Mouse (Mus musculus): ENCODE measurements around the gene Gba2. TPM values are rescaled to one million over a fixed set of nuclear protein-coding genes. Genes with fewer than 3 reads are reported as not detected.
A peak's percentile ranks its signal among the peaks of the same experiment; 100 is the strongest.

Gene Gba2
- 12.7 and 14.4 TPM in 2 replicates for polyA plus RNA-seq (2015; fragmentation: Nextera tagmentation; extraction: Ambion mirVana)

DNA sequence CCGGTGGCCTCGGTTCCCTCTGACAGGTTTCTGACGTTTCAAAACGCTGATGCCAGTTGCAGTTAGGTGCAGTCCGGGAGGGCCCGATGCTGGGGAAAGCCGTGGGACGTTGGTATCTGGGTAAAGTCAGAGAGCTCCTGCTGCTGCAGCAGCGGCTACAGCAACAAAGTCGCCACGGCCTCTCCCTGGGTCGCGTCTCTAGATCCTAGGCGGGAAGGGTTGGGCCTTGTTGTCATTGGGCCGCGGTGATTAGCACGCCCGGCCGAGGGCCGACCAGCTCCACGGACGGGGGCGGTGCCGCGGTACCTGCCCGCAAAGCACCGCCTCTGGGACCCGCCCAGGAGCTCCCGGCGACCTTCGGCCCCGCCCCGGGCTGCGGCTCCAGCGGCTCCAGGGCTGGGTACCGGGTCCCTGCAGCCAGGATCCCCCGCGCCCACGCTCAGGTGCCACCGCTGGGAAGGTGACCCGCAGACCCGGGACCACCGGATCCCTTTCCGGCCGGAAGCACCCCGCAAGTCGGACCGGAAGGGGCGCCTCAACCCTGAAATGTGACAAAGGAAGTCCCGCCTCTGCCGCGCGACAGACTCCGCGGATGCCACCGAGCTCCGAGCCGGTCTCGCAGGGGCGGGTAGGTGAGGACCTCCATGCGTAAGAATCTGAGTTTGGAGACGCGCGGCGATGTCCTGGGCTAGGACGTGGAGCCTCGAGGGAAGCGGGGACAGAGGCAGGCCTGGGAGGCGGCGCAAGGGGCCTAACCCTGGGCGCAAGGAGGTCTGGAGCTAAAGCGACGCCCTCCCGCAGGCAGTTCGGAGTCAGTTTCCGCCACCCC is at the start of gene Gba2, which contains the start of gene Rgp1:
Gene Gba2 (minus strand): TSS at position 498 of the 829 bp plus-strand sequence.
Gene Rgp1 (plus strand): TSS at position 340 of the 829 bp plus-strand sequence.
- Histone ChIP-seq H3K36me3 (ENCODE audit: insufficient read depth, low read length) (peaks cover 22% of the 10 kb centered on the region; the same call in 1 of the 2 replicates), H3K4me2 (replicated peaks; ENCODE audit: low read depth, low read length) (peak within 1 kb of the TSS; percentile 88), H3K4me1 (ENCODE audit: insufficient read depth, low read depth, low read length) (peaks cover 23% of the 10 kb centered on the region; the same call in 1 of the 2 replicates), H3K27ac (ENCODE audit: low read length) (peak within 1 kb of the TSS; percentile 83), H3K4me3 (ENCODE audit: low read depth, low read length) (peak within 1 kb of the TSS; percentile 83), H3K27me3 (replicated peaks; ENCODE audit: insufficient read depth, low read length) (no peaks in the 10 kb centered on the region), H3K9ac (replicated peaks; ENCODE audit: low read depth) (peak within 1 kb of the TSS; percentile 75), H3K9me3 (ENCODE audit: low read length) (no peaks in the 10 kb centered on the region)
- peak; percentile 32 for TF ChIP-seq CTCF (IDR thresholded peaks at IDR 0.05)
- no peak for TF ChIP-seq EP300 (IDR thresholded peaks at IDR 0.05)
- WGBS, result under 1% methylated on average over 74 of the region's 76 CpGs
- DNase-seq (ENCODE audit: low spot score) (peak; percentile 96), ATAC-seq (peak; percentile 98)

DNA sequence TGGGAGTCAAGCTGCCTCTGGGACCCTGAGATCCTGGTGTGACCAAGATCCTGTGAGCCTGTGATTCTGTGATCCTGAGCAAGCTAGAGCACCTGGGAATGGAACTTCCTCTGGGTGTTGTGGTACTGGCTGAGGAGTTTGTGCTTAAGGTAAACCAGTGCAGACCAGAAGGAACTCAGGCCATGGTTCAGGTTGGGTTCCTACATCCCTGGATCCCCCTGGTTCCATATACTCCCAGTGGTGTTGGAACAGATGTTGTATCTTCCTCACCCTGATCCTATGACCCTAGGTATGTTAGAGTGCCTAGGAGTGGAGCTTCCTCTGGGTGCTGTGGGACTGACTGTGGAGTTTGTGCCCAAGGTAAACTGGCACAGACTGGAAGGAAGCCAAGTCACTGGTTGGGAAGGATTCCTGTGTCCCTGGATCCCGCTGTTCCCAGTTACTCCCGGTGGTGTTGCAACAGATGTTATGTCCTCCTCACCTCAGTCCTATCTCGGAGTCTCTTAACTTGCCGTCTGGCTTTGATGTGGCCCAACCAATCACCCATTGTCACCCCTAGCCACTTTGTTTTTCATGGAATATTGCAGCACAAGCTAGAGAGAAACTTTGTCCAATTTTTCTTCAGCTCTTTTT is 41.6 kb upstream of the Gba2 start:
- TF ChIP-seq CTCF (IDR thresholded peaks at IDR 0.05), result no peak
- no peak for TF ChIP-seq EP300 (IDR thresholded peaks at IDR 0.05)
- no peaks in the 10 kb centered on the region for H3K36me3 ChIP-seq (ENCODE audit: insufficient read depth, low read length)
- H3K27ac ChIP-seq (ENCODE audit: low read length), result no peak overlapping the region
- no peaks in the 10 kb centered on the region for H3K4me1 ChIP-seq (ENCODE audit: insufficient read depth, low read depth, low read length)
- H3K9ac ChIP-seq (replicated peaks; ENCODE audit: low read depth), result no peak overlapping the region
- no peak overlapping the region for H3K4me2 ChIP-seq (replicated peaks; ENCODE audit: low read depth, low read length)
- no peak for ATAC-seq
- no peak overlapping the region for H3K4me3 ChIP-seq (ENCODE audit: low read depth, low read length)
- H3K9me3 ChIP-seq (ENCODE audit: low read length), result peaks cover 4% of the 10 kb centered on the region; the same call in 1 of the 2 replicates
- WGBS, result 62% methylated on average over 4 of the region's 4 CpGs
- DNase-seq (ENCODE audit: low spot score), result no peak
- no peaks in the 10 kb centered on the region for H3K27me3 ChIP-seq (replicated peaks; ENCODE audit: insufficient read depth, low read length)

DNA sequence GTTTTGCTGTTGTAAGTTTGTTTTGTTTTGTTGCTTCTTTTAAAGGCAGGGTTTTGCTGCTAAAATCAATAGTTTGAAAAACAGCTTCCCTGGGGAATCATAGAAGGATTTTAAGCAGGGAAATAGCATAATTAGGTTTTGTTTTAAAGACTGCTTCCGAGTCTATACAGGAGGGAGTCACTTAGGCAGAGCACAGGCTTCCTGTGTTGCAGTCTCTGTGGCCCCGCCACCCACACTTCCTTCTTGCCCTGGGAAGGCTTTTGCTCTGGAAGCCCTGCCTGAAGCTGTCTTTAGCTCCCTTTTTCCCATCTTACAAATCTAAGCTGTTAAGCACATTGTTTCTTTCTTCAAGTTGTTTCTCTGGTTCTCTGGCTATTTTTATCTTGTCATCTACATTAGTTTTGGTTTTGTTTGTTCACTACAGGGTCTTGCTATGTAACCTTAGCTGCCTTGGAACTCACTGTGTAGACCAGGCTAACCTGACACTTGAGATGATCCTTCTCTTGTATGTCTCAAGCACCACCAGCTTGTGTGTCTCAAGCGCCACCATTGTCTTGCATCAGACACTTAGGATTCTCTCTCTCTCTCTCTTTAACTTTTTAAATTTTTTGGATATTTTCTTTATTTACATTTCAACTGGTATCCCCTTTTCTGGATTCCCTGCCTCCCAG is 34.5 kb upstream of the Gba2 start:
- ATAC-seq (peak; percentile 95), DNase-seq (ENCODE audit: low spot score) (peak; percentile 82)
- Histone ChIP-seq H3K4me2 (replicated peaks; ENCODE audit: low read depth, low read length) (no peak overlapping the region), H3K36me3 (ENCODE audit: insufficient read depth, low read length) (no peaks in the 10 kb centered on the region), H3K9me3 (ENCODE audit: low read length) (no peaks in the 10 kb centered on the region), H3K27ac (ENCODE audit: low read length) (peak overlapping the region; percentile 71), H3K27me3 (replicated peaks; ENCODE audit: insufficient read depth, low read length) (no peaks in the 10 kb centered on the region), H3K4me3 (ENCODE audit: low read depth, low read length) (no peak overlapping the region), H3K4me1 (ENCODE audit: insufficient read depth, low read depth, low read length) (no peaks in the 10 kb centered on the region), H3K9ac (replicated peaks; ENCODE audit: low read depth) (no peak overlapping the region)
- TF ChIP-seq CTCF (IDR thresholded peaks at IDR 0.05) (no peak), EP300 (IDR thresholded peaks at IDR 0.05) (0 out of 2 replicates have a peak, but pooled peaks have one; percentile 36)
- WGBS, result 40% methylated on average over 3 of the region's 3 CpGs

DNA sequence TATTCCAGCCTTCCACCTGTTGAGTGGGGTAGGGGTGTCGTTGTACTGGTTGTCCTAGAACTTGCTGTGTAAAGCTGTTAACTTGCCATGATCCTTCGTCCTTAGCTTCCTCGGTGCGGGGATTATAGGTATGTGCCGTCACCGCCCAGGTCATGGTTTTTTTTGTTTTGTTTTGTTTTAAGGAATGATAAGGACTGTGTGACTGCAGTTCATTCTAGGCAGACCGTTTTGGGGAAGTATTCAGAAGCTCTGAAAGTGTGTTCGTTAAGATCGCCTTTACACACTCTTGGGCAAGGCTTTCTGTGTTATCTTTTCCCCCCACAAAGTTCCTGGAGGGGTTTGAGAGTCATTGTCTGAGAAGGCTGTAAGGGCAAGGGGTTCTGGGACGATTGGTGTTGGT is 33.9 kb upstream of the Gba2 start:
- no peaks in the 10 kb centered on the region for H3K4me1 ChIP-seq (ENCODE audit: insufficient read depth, low read depth, low read length)
- H3K9ac ChIP-seq (replicated peaks; ENCODE audit: low read depth), result no peak overlapping the region
- H3K9me3 ChIP-seq (ENCODE audit: low read length), result no peaks in the 10 kb centered on the region
- 47% methylated on average over 10 of the region's 10 CpGs for WGBS
- H3K4me3 ChIP-seq (ENCODE audit: low read depth, low read length), result no peak overlapping the region
- H3K4me2 ChIP-seq (replicated peaks; ENCODE audit: low read depth, low read length), result no peak overlapping the region
- DNase-seq (ENCODE audit: low spot score) (no peak), ATAC-seq (no peak)
- H3K36me3 ChIP-seq (ENCODE audit: insufficient read depth, low read length), result no peaks in the 10 kb centered on the region
- no peaks in the 10 kb centered on the region for H3K27me3 ChIP-seq (replicated peaks; ENCODE audit: insufficient read depth, low read length)
- peak overlapping the region; percentile 71; the same call in 1 of the 2 replicates for H3K27ac ChIP-seq (ENCODE audit: low read length)
- TF ChIP-seq EP300 (IDR thresholded peaks at IDR 0.05), result no peak

DNA sequence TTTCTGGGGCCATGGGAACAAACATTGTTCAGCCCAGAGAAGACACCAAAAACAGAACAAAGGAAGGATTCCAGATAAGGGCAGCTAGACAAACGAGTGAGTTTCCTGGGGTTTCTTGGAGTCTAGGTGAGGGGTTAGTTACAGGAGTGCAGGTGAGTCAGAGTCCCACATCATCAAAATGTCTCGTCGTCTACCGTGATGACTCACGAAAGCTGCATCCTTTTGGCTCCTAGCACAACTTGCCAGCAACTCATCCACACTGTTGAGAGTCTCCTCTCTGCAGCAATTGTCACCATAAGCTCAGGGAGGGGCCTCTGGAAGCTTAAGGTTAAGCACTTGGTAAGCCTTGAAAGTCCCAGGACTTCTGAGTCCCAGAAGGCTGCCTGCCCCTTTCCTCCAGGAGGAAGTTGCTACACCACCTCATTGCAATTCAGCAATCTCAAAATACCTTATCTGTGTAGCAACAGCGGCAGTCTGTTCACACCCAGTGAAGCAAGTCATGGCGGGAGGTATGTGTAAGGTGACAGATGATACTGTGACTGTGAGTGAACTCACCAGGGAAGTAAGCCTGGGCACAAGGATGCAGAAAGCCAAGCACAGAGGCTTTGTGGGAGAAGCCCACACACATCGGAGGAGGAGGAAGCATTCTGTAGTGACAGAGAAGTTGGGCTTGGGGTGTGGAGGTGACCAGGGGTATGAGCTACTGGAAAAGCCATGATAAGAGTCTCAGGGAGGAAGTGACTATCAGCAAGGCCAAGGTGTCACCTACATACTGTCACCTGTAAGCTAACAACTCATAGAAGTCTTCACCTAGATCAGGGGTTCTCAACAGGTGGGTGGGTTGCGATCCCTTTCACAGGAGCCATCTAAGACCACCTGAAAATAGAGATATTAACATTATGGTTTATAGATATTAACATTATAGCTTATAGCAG is 26.3 kb upstream of the Gba2 start:
- H3K36me3 ChIP-seq (ENCODE audit: insufficient read depth, low read length), result no peaks in the 10 kb centered on the region
- TF ChIP-seq EP300 (IDR thresholded peaks at IDR 0.05) (no peak), CTCF (IDR thresholded peaks at IDR 0.05) (no peak)
- 49% methylated on average over 9 of the region's 9 CpGs for WGBS
- H3K9ac ChIP-seq (replicated peaks; ENCODE audit: low read depth), result no peak overlapping the region
- H3K27ac ChIP-seq (ENCODE audit: low read length), result no peak overlapping the region
- H3K4me1 ChIP-seq (ENCODE audit: insufficient read depth, low read depth, low read length), result no peaks in the 10 kb centered on the region
- no peaks in the 10 kb centered on the region for H3K27me3 ChIP-seq (replicated peaks; ENCODE audit: insufficient read depth, low read length)
- no peak overlapping the region for H3K4me3 ChIP-seq (ENCODE audit: low read depth, low read length)
- H3K4me2 ChIP-seq (replicated peaks; ENCODE audit: low read depth, low read length), result no peak overlapping the region
- DNase-seq (ENCODE audit: low spot score) (peak; percentile 36), ATAC-seq (no peak; the same call in 1 of the 2 replicates)
- H3K9me3 ChIP-seq (ENCODE audit: low read length), result no peaks in the 10 kb centered on the region

Measured in lung, postnatal 0 days (tissue).